Mouse (Mus musculus) left cerebral cortex, postnatal 25 days (tissue): Measurements from ENCODE around the gene Irf4. TPM values are rescaled to one million over a fixed set of nuclear protein-coding genes. Genes with fewer than 3 reads are reported as not detected.

ENCODE experiments used
- DNase-seq, 2 experiments: peaks; one replicate each; pipeline ENCODE4 v3.0.0; 2022; ENCODE audit warnings: low spot score in 2 of 2, mixed read lengths in 1 of 2
- intact Hi-C: fragments of 180-260 bp; cut with DNase I; formaldehyde crosslinking; loops from one replicate; pipeline ENCODE4 v1.15.1; 2025
- total RNA-seq, 2 experiments: library from RNA; stranded (reverse); gene quantifications; 2 replicates each; pipeline ENCODE4 v1.2.3; 2021

The Irf4 gene
- total RNA-seq, 2 experiments from 2014 or later = 0.11 to 0.28 TPM

GRCm38 (mm10) chr13:30790016-30790415, 41.0 kb downstream of the Irf4 start:
- no peak for DNase-seq
- intact Hi-C loops = no loop called here

GRCm38 (mm10) chr13:30792308-30792707, 43.3 kb downstream of the Irf4 start:
- intact Hi-C loops = no loop called here
- DNase-seq = no peak

DNA sequence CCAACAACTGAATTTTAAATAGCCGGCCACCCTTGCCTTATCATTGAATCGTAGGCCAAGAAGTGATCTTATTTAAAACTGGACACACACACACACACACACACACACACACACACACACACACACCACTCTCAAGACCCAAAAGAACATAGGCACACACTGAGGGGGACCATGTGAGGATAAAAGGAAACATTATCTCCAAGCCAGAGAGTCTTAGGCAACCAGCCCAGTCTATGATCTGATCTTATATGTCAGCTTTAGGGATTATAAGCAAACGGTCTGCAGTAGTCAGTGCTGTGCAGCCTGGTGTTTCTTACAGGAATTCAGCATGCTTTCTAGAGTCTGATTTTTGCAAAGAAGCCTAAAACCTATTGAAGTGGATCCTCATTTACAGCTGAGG, 43.7 kb downstream of the Irf4 start:
- DNase-seq = no peak
- intact Hi-C loops = no loop called here

DNA sequence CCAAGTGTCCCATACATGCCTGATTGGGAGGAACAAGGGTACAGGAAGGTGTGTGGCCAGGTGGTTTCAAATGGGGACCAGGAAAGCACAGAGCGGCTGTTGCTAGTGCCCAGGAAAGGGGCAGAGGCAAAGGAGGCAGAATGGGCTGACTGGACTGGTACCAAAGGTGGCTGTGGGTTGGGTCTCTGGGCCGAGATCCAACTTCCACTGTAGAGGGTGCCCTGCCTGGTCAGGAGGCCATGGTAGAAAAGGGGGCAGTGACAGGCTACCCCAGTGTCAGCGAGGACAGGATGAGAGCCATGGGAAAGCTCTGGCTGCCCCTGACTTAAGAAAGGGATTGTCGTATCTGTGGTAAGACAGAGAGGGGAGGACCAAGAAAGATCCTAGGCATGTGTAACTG, 44.2 kb downstream of the Irf4 start:
- DNase-seq = no peak
- intact Hi-C loops = no loop called here

- no peak for DNase-seq
- intact Hi-C loops = no loop called here
These were observed 44.6 kb downstream of the Irf4 start for GRCm38 (mm10) chr13:30793616-30794015.

GRCm38 (mm10) chr13:30795960-30796359, 46.9 kb downstream of the Irf4 start:
- intact Hi-C loops = no loop called here
- DNase-seq = no peak

DNA sequence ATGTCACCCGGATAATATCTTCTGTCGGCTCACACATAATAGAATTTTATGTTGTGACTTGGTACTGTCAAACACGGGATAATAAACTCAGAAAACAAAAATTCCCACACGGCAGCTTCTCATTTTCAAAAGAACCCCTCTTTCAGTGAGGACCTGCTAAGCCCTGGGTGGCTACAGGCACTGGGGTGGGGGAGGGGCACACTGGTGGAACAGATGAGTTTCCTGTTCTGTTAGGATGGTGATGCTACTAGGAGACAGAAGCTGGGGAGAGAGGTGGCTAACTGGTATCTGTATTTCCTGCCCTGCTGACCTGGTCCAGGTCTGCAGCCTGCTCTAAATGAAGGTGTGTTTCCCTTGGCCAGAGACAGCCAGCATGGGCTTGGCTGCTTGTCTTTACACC, 52.9 kb downstream of the Irf4 start:
- intact Hi-C loops = no loop called here
- no peak for DNase-seq

GRCm38 (mm10) chr13:30802336-30802955, 53.4 kb downstream of the Irf4 start:
- DNase-seq = no peak

DNA sequence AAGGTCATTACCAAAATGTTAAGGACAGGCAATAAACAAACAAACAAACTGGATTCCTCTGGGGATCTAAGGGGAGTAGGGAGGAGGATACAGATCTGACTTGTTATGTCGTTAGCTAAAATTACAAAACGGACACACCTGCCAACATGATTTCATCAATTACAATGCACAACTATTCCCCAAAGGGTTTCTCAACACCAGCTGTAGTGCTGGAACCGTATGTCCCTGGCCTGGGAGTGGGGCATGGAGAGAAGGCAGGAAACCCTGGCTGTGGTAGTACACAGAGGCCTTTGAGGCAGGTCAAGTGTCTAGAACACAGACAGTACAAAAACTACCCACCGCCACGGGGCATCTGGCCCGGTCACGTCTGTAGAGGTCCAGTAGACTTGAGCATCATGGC, 60.2 kb downstream of the Irf4 start:
- no peak for DNase-seq

More at GRCm38 (mm10) chr13:30802336-30802955, 53.4 kb downstream of the Irf4 start:
- intact Hi-C loops = no loop called here

DNA sequence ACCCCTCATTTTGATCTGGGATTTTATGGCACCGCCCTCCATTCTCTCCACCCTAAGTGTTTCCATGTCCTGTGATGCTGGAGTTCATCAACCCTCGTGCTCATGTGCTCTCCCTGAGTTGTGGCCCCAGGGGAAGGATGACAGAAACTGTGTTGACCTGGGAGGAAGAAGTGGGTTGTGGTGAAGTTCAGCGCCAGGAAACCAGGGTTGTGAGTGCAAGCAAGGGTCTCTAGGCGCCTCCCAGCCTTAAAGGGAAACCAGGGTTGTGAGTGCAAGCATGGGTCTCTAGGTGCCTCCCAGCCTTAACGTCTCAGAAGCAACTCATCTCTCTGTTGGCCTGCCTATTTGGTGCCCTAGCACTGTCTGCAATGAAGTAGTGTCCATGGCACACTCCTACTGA, 64.4 kb downstream of the Irf4 start:
- no peak for DNase-seq
- intact Hi-C loops = no loop called here

More for the DNA sequence above, 60.2 kb downstream of the Irf4 start:
- intact Hi-C loops = no loop called here

DNA sequence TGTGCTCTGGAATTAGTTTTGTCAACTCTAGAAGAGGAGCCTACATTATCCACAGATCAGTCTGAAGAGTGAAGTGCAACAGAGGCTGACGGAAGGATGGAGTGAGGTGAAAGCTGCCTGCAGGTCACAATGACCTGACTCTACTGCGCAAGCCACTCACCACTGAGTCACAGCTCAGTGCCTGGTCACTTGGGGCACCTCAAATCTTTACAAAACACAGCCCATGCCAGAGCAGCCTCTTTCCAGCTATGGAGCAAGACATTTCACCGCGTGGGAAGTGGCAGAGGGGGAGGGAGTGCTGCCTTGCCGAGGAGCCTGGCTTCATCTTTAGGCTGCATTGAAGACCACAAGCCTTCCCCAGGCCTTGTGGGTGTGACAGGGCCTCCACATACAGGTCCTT, 65.2 kb downstream of the Irf4 start:
- intact Hi-C loops = no loop called here
- DNase-seq = no peak

Other genes with a start within 250 kb of the Irf4 start
- 100 to 1,000 TPM; 150 to 154 TPM for gene Uqcrfs1, start 203.9 kb upstream of the Irf4 start, total RNA-seq
- gene Dusp22, start 89.2 kb upstream of the Irf4 start, total RNA-seq = 10 to 100 TPM; 34.1 to 35.5 TPM
- gene Hus1b, start 198.5 kb downstream of the Irf4 start, total RNA-seq = under 1 TPM; 0.27 to 0.71 TPM
- 10 to 100 TPM; 39.5 to 40.6 TPM for gene Exoc2, start 224.9 kb downstream of the Irf4 start, total RNA-seq
- gene Gm5447, start 225.0 kb downstream of the Irf4 start, total RNA-seq = not detected